Mouse (Mus musculus) CH12.LX (cell line): ENCODE results near the gene Zbtb48. TPM values are rescaled to one million over a fixed set of nuclear protein-coding genes. Genes with fewer than 3 reads are reported as not detected.

ENCODE experiments used
- DNase-seq: peaks from one replicate; pipeline ENCODE4 v3.0.0-alpha.2; 2013; ENCODE audit errors: extremely low read depth
- H3K27ac ChIP-seq: 2 replicates; pipeline ENCODE4 v1.5.1; 2012; ENCODE audit warnings: low read depth, mild to moderate bottlenecking, control low read depth, moderate library complexity; ENCODE audit not compliant: insufficient read depth
- H3K27me3 ChIP-seq: replicated peaks from 2 replicates; pipeline ENCODE3; 2012; ENCODE audit warnings: inconsistent platforms
- H3K36me3 ChIP-seq, 2 experiments: replicated peaks in 1 of 2; 2 replicates each; pipeline versions ENCODE3 to v1.6.1; 2012; ENCODE audit warnings: inconsistent platforms in 1 of 2, low read length in 1 of 2, mild to moderate bottlenecking in 1 of 2, mixed read lengths in 1 of 2, moderate library complexity in 1 of 2; ENCODE audit not compliant: control insufficient read depth in 1 of 2, insufficient read depth in 1 of 2
- H3K4me1 ChIP-seq, 2 experiments: 2 replicates each; pipeline ENCODE4 v1.6.1; 2012; ENCODE audit warnings: inconsistent platforms in 1 of 2, moderate library complexity in 1 of 2; ENCODE audit not compliant: insufficient read depth in 2 of 2, control insufficient read depth in 1 of 2
- H3K4me2 ChIP-seq: 2 replicates; pipeline ENCODE4 v1.6.1; 2012; ENCODE audit warnings: low read depth, mild to moderate bottlenecking, control low read depth; ENCODE audit not compliant: poor library complexity, insufficient read depth, severe bottlenecking
- H3K4me3 ChIP-seq, 3 experiments: fragments of 150-350 bp in 1 of 3; sonication (generic) in 1 of 3; replicated peaks in 1 of 3; 2 replicates each; pipeline versions ENCODE3 to v1.5.1; 2011 to 2012; ENCODE audit warnings: low read depth in 2 of 3, low read length in 2 of 3, mild to moderate bottlenecking in 2 of 3, moderate library complexity in 2 of 3, control low read depth in 1 of 3, improper control_type of control experiment in 1 of 3, inconsistent platforms in 1 of 3, mixed read lengths in 1 of 3; ENCODE audit not compliant: poor library complexity in 1 of 3
- H3K79me2 ChIP-seq: replicated peaks from 2 replicates; pipeline ENCODE4 v1.6.1; 2012; ENCODE audit warnings: mild to moderate bottlenecking, moderate library complexity; ENCODE audit not compliant: control insufficient read depth, poor library complexity, insufficient read depth, severe bottlenecking; ENCODE audit errors: extremely low read depth
- H3K9ac ChIP-seq: 2 replicates; pipeline ENCODE4 v1.6.1; 2012; ENCODE audit warnings: low read depth, mild to moderate bottlenecking, control low read depth, moderate library complexity; ENCODE audit not compliant: insufficient read depth
- H3K9me3 ChIP-seq: replicated peaks from 2 replicates; pipeline ENCODE3; 2012; ENCODE audit warnings: low read length, inconsistent platforms, mixed read lengths
- BHLHE40 ChIP-seq: IDR thresholded peaks from 2 replicates; pipeline ENCODE4 v1.6.1; 2011; ENCODE audit warnings: mild to moderate bottlenecking, low read depth, low read length, improper control_type of control experiment
- CHD1 ChIP-seq: IDR thresholded peaks from 2 replicates; pipeline ENCODE4 v1.6.1; 2012; ENCODE audit warnings: low read depth, low read length, improper control_type of control experiment, inconsistent platforms
- CHD2 ChIP-seq: IDR thresholded peaks from 2 replicates; pipeline ENCODE4 v1.6.1; 2011; ENCODE audit warnings: low read length, improper control_type of control experiment
- CTCF ChIP-seq, 2 experiments: IDR thresholded peaks in 1 of 2; conservative IDR thresholded peaks in 1 of 2; 2 replicates each; pipeline ENCODE4 v1.5.1; 2011 to 2012; ENCODE audit warnings: low read depth in 2 of 2, low read length in 2 of 2, improper control_type of control experiment in 1 of 2, inconsistent platforms in 1 of 2, mild to moderate bottlenecking in 1 of 2, moderate library complexity in 1 of 2
- E2F4 ChIP-seq: IDR thresholded peaks from 2 replicates; pipeline ENCODE4 v1.6.1; 2011; ENCODE audit warnings: low read depth, low read length, improper control_type of control experiment; ENCODE audit not compliant: insufficient replicate concordance
- ELF1 ChIP-seq: IDR thresholded peaks from 2 replicates; pipeline ENCODE4 v1.6.1; 2014; ENCODE audit warnings: low read depth, mild to moderate bottlenecking, inconsistent platforms, low read length, improper control_type of control experiment
- EP300 ChIP-seq: IDR thresholded peaks from 2 replicates; pipeline ENCODE4 v1.6.1; 2011; ENCODE audit warnings: low read length, improper control_type of control experiment
- ETS1 ChIP-seq: conservative IDR thresholded peaks from 2 replicates; pipeline ENCODE4 v1.6.1; 2012; ENCODE audit warnings: low read depth, mild to moderate bottlenecking, inconsistent platforms, low read length, improper control_type of control experiment, moderate library complexity
- GABPA ChIP-seq: IDR thresholded peaks from 2 replicates; pipeline ENCODE4 v1.6.1; 2012; ENCODE audit warnings: low read depth, low read length, improper control_type of control experiment, inconsistent platforms; ENCODE audit not compliant: insufficient replicate concordance
- HCFC1 ChIP-seq: IDR thresholded peaks from 2 replicates; pipeline ENCODE4 v1.6.1; 2012; ENCODE audit warnings: low read depth, mild to moderate bottlenecking, inconsistent platforms, low read length, improper control_type of control experiment
- IRF4 ChIP-seq: IDR thresholded peaks from 2 replicates; pipeline ENCODE4 v1.6.1; 2014; ENCODE audit warnings: low read depth, mild to moderate bottlenecking, inconsistent platforms, low read length, improper control_type of control experiment
- JUN ChIP-seq: IDR thresholded peaks from 2 replicates; pipeline ENCODE4 v1.6.1; 2011; ENCODE audit warnings: low read depth, mild to moderate bottlenecking, low read length, improper control_type of control experiment, moderate library complexity; ENCODE audit not compliant: insufficient read depth
- JUND ChIP-seq: conservative IDR thresholded peaks from 2 replicates; pipeline ENCODE4 v1.6.1; 2011; ENCODE audit warnings: low read depth, low read length, improper control_type of control experiment
- KAT2A ChIP-seq: IDR thresholded peaks from 2 replicates; pipeline ENCODE4 v1.6.1; 2012; ENCODE audit warnings: low read length, improper control_type of control experiment, inconsistent platforms; ENCODE audit not compliant: insufficient replicate concordance
- MAFK ChIP-seq: IDR thresholded peaks from 2 replicates; pipeline ENCODE4 v1.6.1; 2011; ENCODE audit warnings: low read length, improper control_type of control experiment; ENCODE audit not compliant: insufficient replicate concordance
- MAX ChIP-seq: IDR thresholded peaks from 2 replicates; pipeline ENCODE4 v1.6.1; 2011; ENCODE audit warnings: low read length, improper control_type of control experiment
- MAZ ChIP-seq: IDR thresholded peaks from 2 replicates; pipeline ENCODE4 v1.6.1; 2012; ENCODE audit warnings: low read depth, mild to moderate bottlenecking, inconsistent platforms, low read length, improper control_type of control experiment, moderate library complexity
- MEF2A ChIP-seq: IDR thresholded peaks from 2 replicates; pipeline ENCODE4 v1.6.1; 2014; ENCODE audit warnings: low read depth, mild to moderate bottlenecking, inconsistent platforms, low read length, improper control_type of control experiment, borderline replicate concordance
- MXI1 ChIP-seq: IDR thresholded peaks from 2 replicates; pipeline ENCODE4 v1.6.1; 2011; ENCODE audit warnings: mild to moderate bottlenecking, low read depth, low read length, improper control_type of control experiment
- MYC ChIP-seq: IDR thresholded peaks from 2 replicates; pipeline ENCODE4 v1.6.1; 2011; ENCODE audit warnings: low read depth, mild to moderate bottlenecking, improper control_type of control experiment, low read length
- NELFE ChIP-seq: IDR thresholded peaks from 2 replicates; pipeline ENCODE4 v1.6.1; 2011; ENCODE audit warnings: low read depth, low read length, improper control_type of control experiment
- NRF1 ChIP-seq: IDR thresholded peaks from 2 replicates; pipeline ENCODE4 v1.6.1; 2014; ENCODE audit warnings: low read depth, mild to moderate bottlenecking, inconsistent platforms, low read length, improper control_type of control experiment, moderate library complexity
- PAX5 ChIP-seq: IDR thresholded peaks from 2 replicates; pipeline ENCODE4 v1.6.1; 2012; ENCODE audit warnings: low read length, inconsistent platforms, mixed read lengths
- POLR2A ChIP-seq: IDR thresholded peaks from 2 replicates; pipeline ENCODE4 v1.6.1; 2011; ENCODE audit warnings: low read depth, mild to moderate bottlenecking, improper control_type of control experiment, low read length
- POLR2AphosphoS2 ChIP-seq: IDR thresholded peaks from 2 replicates; pipeline ENCODE4 v1.6.1; 2011; ENCODE audit warnings: low read depth, low read length, improper control_type of control experiment
- RAD21 ChIP-seq: IDR thresholded peaks from 2 replicates; pipeline ENCODE4 v1.6.1; 2011; ENCODE audit warnings: low read depth, mild to moderate bottlenecking, low read length, improper control_type of control experiment, moderate library complexity
- RCOR1 ChIP-seq: conservative IDR thresholded peaks from 2 replicates; pipeline ENCODE4 v1.6.1; 2012; ENCODE audit warnings: low read depth, mild to moderate bottlenecking, inconsistent platforms, low read length, improper control_type of control experiment
- SIN3A ChIP-seq: IDR thresholded peaks from 2 replicates; pipeline ENCODE4 v1.6.1; 2012; ENCODE audit warnings: low read length, improper control_type of control experiment, inconsistent platforms
- SMC3 ChIP-seq: IDR thresholded peaks from 2 replicates; pipeline ENCODE4 v1.6.1; 2011; ENCODE audit warnings: low read depth, low read length, improper control_type of control experiment
- TBP ChIP-seq: conservative IDR thresholded peaks from 2 replicates; pipeline ENCODE4 v1.6.1; 2011; ENCODE audit warnings: low read depth, low read length, improper control_type of control experiment
- TCF12 ChIP-seq: IDR thresholded peaks from 2 replicates; pipeline ENCODE4 v1.6.1; 2014; ENCODE audit warnings: low read depth, mild to moderate bottlenecking, inconsistent platforms, low read length, improper control_type of control experiment
- UBTF ChIP-seq: IDR thresholded peaks from 2 replicates; pipeline ENCODE4 v1.6.1; 2012; ENCODE audit warnings: low read depth, mild to moderate bottlenecking, inconsistent platforms, low read length, improper control_type of control experiment, moderate library complexity
- USF1 ChIP-seq: IDR thresholded peaks from 2 replicates; pipeline ENCODE4 v1.6.1; 2014; ENCODE audit warnings: low read depth, mild to moderate bottlenecking, inconsistent platforms, low read length, improper control_type of control experiment
- USF2 ChIP-seq: conservative IDR thresholded peaks from 2 replicates; pipeline ENCODE4 v1.6.1; 2011; ENCODE audit warnings: low read depth, low read length, improper control_type of control experiment
- ZC3H11A ChIP-seq: IDR thresholded peaks from 2 replicates; pipeline ENCODE4 v1.6.1; 2012; ENCODE audit warnings: low read depth, mild to moderate bottlenecking, inconsistent platforms, low read length, improper control_type of control experiment
- ZKSCAN1 ChIP-seq: IDR thresholded peaks from 2 replicates; pipeline ENCODE4 v1.6.1; 2012; ENCODE audit warnings: low read depth, inconsistent platforms, low read length, improper control_type of control experiment, borderline replicate concordance
- ZMIZ1 ChIP-seq: IDR thresholded peaks from 2 replicates; pipeline ENCODE4 v1.6.1; 2012; ENCODE audit warnings: low read depth, mild to moderate bottlenecking, inconsistent platforms, low read length, improper control_type of control experiment
- ZNF384 ChIP-seq: IDR thresholded peaks from 2 replicates; pipeline ENCODE4 v1.6.1; 2012; ENCODE audit warnings: low read depth, low read length, improper control_type of control experiment, inconsistent platforms
- dilution Hi-C: fragments of 300-500 bp; cut with MboI; formaldehyde crosslinking; loops from 2 replicates; pipeline ENCODE4 v1.14.3; 2020; ENCODE audit warnings: low sequenced_read_pairs; ENCODE audit not compliant: extremely low pct_unique_long_range_greater_than_20kb, extremely low pct_ligation_motif_present
- in situ Hi-C: fragments of 300-500 bp; cut with MboI; formaldehyde crosslinking; loops from 3 replicates; pipeline ENCODE4 v1.14.3; 2019; ENCODE audit warnings: low sequenced_read_pairs, low pct_ligation_motif_present, low pct_unique_long_range_greater_than_20kb, mixed read lengths
- polyA plus RNA-seq: library from polyadenylated mRNA; unstranded; fragments of >175 nt; gene quantifications from 2 replicates; pipeline ENCODE4 v1.2.1, GENCODE M21; 2012; ENCODE audit warnings: low read depth; ENCODE audit not compliant: insufficient read length
- total RNA-seq, 2 experiments: library from RNA; depleted of rRNA; stranded (reverse); fragments of 300-350 nt in 1 of 2; fragments of >200 nt in 1 of 2; gene quantifications; 2 replicates each; pipeline ENCODE4 v1.2.3; 2012 to 2014

The Zbtb48 gene
- total and polyA plus RNA-seq, 3 experiments: 7.4 to 13.6 (median 10.5) TPM

- Histone ChIP-seq H3K4me3 (peak within 1 kb of the TSS; percentile 81 to 98 (median 95)), H3K4me2 (peak within 1 kb of the TSS; percentile 89), H3K27ac (peak within 1 kb of the TSS; percentile 40; the same call in 1 of the 2 replicates), H3K79me2 (0 out of 2 replicates have a peak, but pooled peaks cover 4% of the 10 kb centered on the region), H3K36me3 (peaks cover 12 to 21% of the 10 kb centered on the region in 2 experiments), H3K9me3 (no peaks in the 10 kb centered on the region), H3K4me1 (peaks cover 6 to 15% of the 10 kb centered on the region in 2 experiments), H3K9ac (peak within 1 kb of the TSS; percentile 88), H3K27me3 (peaks cover 15% of the 10 kb centered on the region)
- dilution Hi-C loops: no loop called here
- in situ Hi-C loops: no loop called here
- peak; percentile 53; the same call in 1 of the 2 replicates for TF ChIP-seq MYC
- TF ChIP-seq SMC3: no peak
- TF ChIP-seq GABPA: peak; percentile 87; the same call in 1 of the 2 replicates
- no peak for TF ChIP-seq JUND
- no peak for TF ChIP-seq ZC3H11A
- no peak; the same call in 1 of the 2 replicates for TF ChIP-seq MEF2A
- no peak for TF ChIP-seq E2F4
- peak; percentile 77; the same call in 1 of the 2 replicates for TF ChIP-seq MAZ
- no peak for TF ChIP-seq EP300
- no peak; the same call in 1 of the 2 replicates for TF ChIP-seq POLR2AphosphoS2
- TF ChIP-seq CHD1: no peak
- peak; percentile 91 for TF ChIP-seq CHD2
- peak; percentile 60 for TF ChIP-seq SIN3A
- peak; percentile 34; the same call in 1 of the 2 replicates for TF ChIP-seq USF1
- peak; percentile 43; the same call in 1 of the 2 replicates for TF ChIP-seq BHLHE40
- TF ChIP-seq PAX5: no peak
- no peak for TF ChIP-seq JUN
- no peak for TF ChIP-seq ZMIZ1
- TF ChIP-seq POLR2A: peak; percentile 42; the same call in 1 of the 2 replicates
- TF ChIP-seq ETS1: no peak
- peak; percentile 44; the same call in 1 of the 2 replicates for TF ChIP-seq MXI1
- TF ChIP-seq MAX: 0 out of 2 replicates have a peak, but pooled peaks have one; percentile 23
- TF ChIP-seq MAFK: no peak
- 0 out of 2 replicates have a peak, but pooled peaks have one; percentile 24 for TF ChIP-seq TBP
- TF ChIP-seq IRF4: no peak
- TF ChIP-seq ZNF384: no peak
- peak; percentile 83 for TF ChIP-seq ELF1
- TF ChIP-seq RAD21: no peak
- TF ChIP-seq NRF1: peak; percentile 19; the same call in 1 of the 2 replicates
- TF ChIP-seq KAT2A: peak; percentile 98
- peak; percentile 93 for TF ChIP-seq HCFC1
- TF ChIP-seq USF2: no peak; the same call in 1 of the 2 replicates
- no peak; the same call in 1 of the 2 replicates for TF ChIP-seq TCF12
- TF ChIP-seq ZKSCAN1: no peak
- TF ChIP-seq NELFE: no peak; the same call in 1 of the 2 replicates
- no peak for TF ChIP-seq UBTF
- no peak for TF ChIP-seq CTCF (conservative IDR thresholded peaks at IDR 0.05 in 1 of 2, IDR thresholded peaks at IDR 0.05 in 1 of 2; ENCODE audit: low read depth in 2 of 2, low read length in 2 of 2)
- TF ChIP-seq RCOR1: no peak
- peak; percentile 99 for DNase-seq
Observed at GRCm38 (mm10) chr4:151996173-151996950, 31.1 kb downstream of the Zbtb48 start, which contains the start of gene Phf13. Phf13 (minus strand) TSS chr4:151996258.
